Mouse (Mus musculus) intestine, embryonic 14.5 days (tissue): ENCODE measurements around the gene Otx2. TPM values are rescaled to one million over a fixed set of nuclear protein-coding genes. Genes with fewer than 3 reads are reported as not detected.
A peak's percentile ranks its signal among the peaks of the same experiment; 100 is the strongest.

Source experiments
- ATAC-seq: fragments of 200-750 bp; cut with Nextera tagmentation; replicated peaks from 2 replicates; pipeline ENCODE4 v1.8.0; 2017; ENCODE audit warnings: low read depth, moderate number of reproducible peaks, moderate TSS enrichment, moderate library complexity; ENCODE audit not compliant: low FRiP score, low TSS enrichment
- DNase-seq: peaks from one replicate; pipeline ENCODE4 v3.0.0-alpha.2; 2018; ENCODE audit warnings: low spot score
- H3K27ac ChIP-seq: fragments of 300-500 bp; sonication (generic); 2 replicates; pipeline ENCODE4 v1.5.1; 2014; ENCODE audit warnings: low read depth, mild to moderate bottlenecking, control low read depth
- H3K27me3 ChIP-seq: fragments of 300-500 bp; sonication (generic); replicated peaks from 2 replicates; pipeline ENCODE4 v1.6.1; 2014; ENCODE audit warnings: low read length, control low read depth; ENCODE audit not compliant: control insufficient read depth, insufficient read depth
- H3K36me3 ChIP-seq: fragments of 300-500 bp; sonication (generic); 2 replicates; pipeline ENCODE4 v1.6.1; 2014; ENCODE audit warnings: low read length, control low read depth; ENCODE audit not compliant: control insufficient read depth, insufficient read depth
- H3K4me1 ChIP-seq: fragments of 300-500 bp; sonication (generic); replicated peaks from 2 replicates; pipeline ENCODE4 v1.6.1; 2014; ENCODE audit warnings: low read length, control low read depth, mixed read lengths; ENCODE audit not compliant: control insufficient read depth, insufficient read depth
- H3K4me2 ChIP-seq: fragments of 300-500 bp; sonication (generic); 2 replicates; pipeline ENCODE4 v1.6.1; 2014; ENCODE audit warnings: low read length
- H3K4me3 ChIP-seq: fragments of 300-500 bp; sonication (generic); 2 replicates; pipeline ENCODE4 v1.5.1; 2014; ENCODE audit warnings: low read depth, low read length, control low read depth, mixed read lengths
- H3K9ac ChIP-seq: fragments of 300-500 bp; sonication (generic); 2 replicates; pipeline ENCODE4 v1.6.1; 2014; ENCODE audit warnings: mild to moderate bottlenecking, low read length
- H3K9me3 ChIP-seq: fragments of 300-500 bp; sonication (generic); 2 replicates; pipeline ENCODE4 v1.6.1; 2016; ENCODE audit warnings: low read length, control low read depth; ENCODE audit not compliant: control insufficient read depth
- WGBS: fragments of 180-500 bp; shearing (Covaris S2); extraction: QIAGEN DNeasy Blood & Tissue Kit; methylation state at CpG from one replicate; pipeline ENCODE4 v1.1.7; 2014; 5-methylcytosine and 5-hydroxymethylcytosine counted together
- polyA plus RNA-seq: library from polyadenylated mRNA; unstranded; fragments of >200 nt; fragmentation: Nextera tagmentation; extraction: Ambion mirVana; gene quantifications from 2 replicates; pipeline ENCODE4 v1.2.1, GENCODE M21; 2014

Otx2 gene
- polyA plus RNA-seq, 1 experiment from 2014 or later: not detected

GRCm38 (mm10) chr14:48670761-48671479 is 2.7 kb downstream of the Otx2 start:
- WGBS: 45% methylated on average over 4 of the region's 4 CpGs
- ATAC-seq: no peak
- peaks cover 99% of the 10 kb centered on the region for H3K27me3 ChIP-seq
- no peaks in the 10 kb centered on the region for H3K4me1 ChIP-seq
- no peaks in the 10 kb centered on the region for H3K9me3 ChIP-seq
- no peak overlapping the region for H3K4me2 ChIP-seq
- DNase-seq: no peak
- no peaks in the 10 kb centered on the region for H3K36me3 ChIP-seq
- no peak overlapping the region for H3K9ac ChIP-seq
- H3K27ac ChIP-seq: no peak overlapping the region
- no peak overlapping the region for H3K4me3 ChIP-seq

GRCm38 (mm10) chr14:48670258-48670630 is 3.4 kb downstream of the Otx2 start:
- DNase-seq (peak; percentile 68), ATAC-seq (no peak)
- Histone ChIP-seq H3K36me3 (no peaks in the 10 kb centered on the region), H3K4me1 (no peaks in the 10 kb centered on the region), H3K27me3 (peaks cover 99% of the 10 kb centered on the region), H3K4me2 (no peak overlapping the region), H3K9ac (no peak overlapping the region), H3K4me3 (no peak overlapping the region), H3K9me3 (no peaks in the 10 kb centered on the region), H3K27ac (no peak overlapping the region)
- 1% methylated on average over 3 of the region's 3 CpGs for WGBS

- Histone ChIP-seq H3K36me3 (no peaks in the 10 kb centered on the region), H3K9ac (no peak overlapping the region), H3K4me2 (no peak overlapping the region), H3K9me3 (no peaks in the 10 kb centered on the region), H3K27ac (no peak overlapping the region), H3K27me3 (peaks cover 99% of the 10 kb centered on the region), H3K4me1 (no peaks in the 10 kb centered on the region), H3K4me3 (no peak overlapping the region)
- no peak for ATAC-seq
- DNase-seq: peak; percentile 63
- 2% methylated on average over 18 of the region's 18 CpGs for WGBS
Observed at GRCm38 (mm10) chr14:48669541-48670257, 3.9 kb downstream of the Otx2 start.

GRCm38 (mm10) chr14:48668761-48669303 is 4.8 kb downstream of the Otx2 start:
- under 1% methylated on average over 29 of the region's 29 CpGs for WGBS
- Histone ChIP-seq H3K36me3 (no peaks in the 10 kb centered on the region), H3K4me2 (no peak overlapping the region), H3K4me3 (no peak overlapping the region), H3K27me3 (peaks cover 99% of the 10 kb centered on the region), H3K9ac (no peak overlapping the region), H3K27ac (no peak overlapping the region), H3K9me3 (no peaks in the 10 kb centered on the region), H3K4me1 (no peaks in the 10 kb centered on the region)
- DNase-seq (peak; percentile 76), ATAC-seq (no peak)

- H3K4me2 ChIP-seq: no peak overlapping the region
- no peaks in the 10 kb centered on the region for H3K36me3 ChIP-seq
- DNase-seq (peak; percentile 76), ATAC-seq (no peak)
- 3% methylated on average over 11 of the region's 11 CpGs for WGBS
- peaks cover 99% of the 10 kb centered on the region for H3K27me3 ChIP-seq
- no peaks in the 10 kb centered on the region for H3K9me3 ChIP-seq
- H3K4me1 ChIP-seq: no peaks in the 10 kb centered on the region
- H3K4me3 ChIP-seq: no peak overlapping the region
- H3K9ac ChIP-seq: no peak overlapping the region
- no peak overlapping the region for H3K27ac ChIP-seq
Observed at GRCm38 (mm10) chr14:48668051-48668481, 5.6 kb downstream of the Otx2 start.

- peaks cover 99% of the 10 kb centered on the region for H3K27me3 ChIP-seq
- 2% methylated on average over 12 of the region's 12 CpGs for WGBS
- DNase-seq (peak; percentile 66), ATAC-seq (no peak)
- no peak overlapping the region for H3K27ac ChIP-seq
- H3K4me1 ChIP-seq: no peaks in the 10 kb centered on the region
- no peaks in the 10 kb centered on the region for H3K9me3 ChIP-seq
- no peak overlapping the region for H3K4me3 ChIP-seq
- H3K36me3 ChIP-seq: no peaks in the 10 kb centered on the region
- no peak overlapping the region for H3K9ac ChIP-seq
- H3K4me2 ChIP-seq: no peak overlapping the region
Observed at GRCm38 (mm10) chr14:48667396-48667795, 6.2 kb downstream of the Otx2 start.

- H3K9ac ChIP-seq: no peak overlapping the region
- ATAC-seq (no peak), DNase-seq (peak; percentile 65)
- H3K36me3 ChIP-seq: no peaks in the 10 kb centered on the region
- H3K4me2 ChIP-seq: no peak overlapping the region
- H3K4me3 ChIP-seq: no peak overlapping the region
- H3K27ac ChIP-seq: no peak overlapping the region
- peaks cover 99% of the 10 kb centered on the region for H3K27me3 ChIP-seq
- no peaks in the 10 kb centered on the region for H3K4me1 ChIP-seq
- H3K9me3 ChIP-seq: no peaks in the 10 kb centered on the region
- under 1% methylated on average over 19 of the region's 19 CpGs for WGBS
Observed at GRCm38 (mm10) chr14:48666771-48667170, 6.8 kb downstream of the Otx2 start.

GRCm38 (mm10) chr14:48665816-48666661 is 7.6 kb downstream of the Otx2 start:
- H3K27me3 ChIP-seq: peaks cover 99% of the 10 kb centered on the region
- no peak overlapping the region for H3K4me3 ChIP-seq
- no peaks in the 10 kb centered on the region for H3K36me3 ChIP-seq
- ATAC-seq (no peak), DNase-seq (peak; percentile 84)
- H3K4me1 ChIP-seq: no peaks in the 10 kb centered on the region
- H3K9ac ChIP-seq: no peak overlapping the region
- 1% methylated on average over 52 of the region's 52 CpGs for WGBS
- no peaks in the 10 kb centered on the region for H3K9me3 ChIP-seq
- H3K27ac ChIP-seq: no peak overlapping the region
- no peak overlapping the region for H3K4me2 ChIP-seq
